Mouse (Mus musculus) embryonic facial prominence, embryonic 15.5 days (tissue): ENCODE data around the gene Fhl2. TPM values are rescaled to one million over a fixed set of nuclear protein-coding genes. Genes with fewer than 3 reads are reported as not detected.

Experiments
- polyA plus RNA-seq: library from polyadenylated mRNA; unstranded; fragments of >200 nt; fragmentation: Nextera tagmentation; extraction: Ambion mirVana; gene quantifications from 2 replicates; pipeline ENCODE4 v1.2.1, GENCODE M21; 2015

Fhl2 gene
- polyA plus RNA-seq, 1 experiment from 2014 or later: 22.0 TPM

Other genes starting within 250 kb of the Fhl2 start
- gene Gpr45, start 244.1 kb downstream of the Fhl2 start, polyA plus RNA-seq: 5.9 and 8.0 TPM in 2 replicates
- 11.4 and 12.5 TPM in 2 replicates for gene Tgfbrap1, start 98.3 kb downstream of the Fhl2 start, polyA plus RNA-seq
- gene AI597479, start 98.3 kb downstream of the Fhl2 start, polyA plus RNA-seq: 29.4 and 30.0 TPM in 2 replicates
- 35.5 and 37.5 TPM in 2 replicates for gene Nck2, start 247.6 kb upstream of the Fhl2 start, polyA plus RNA-seq